Mouse (Mus musculus): ENCODE results near the gene Adcy4.
A peak's percentile ranks its signal among the peaks of the same experiment; 100 is the strongest.

Adcy4 gene

DNA sequence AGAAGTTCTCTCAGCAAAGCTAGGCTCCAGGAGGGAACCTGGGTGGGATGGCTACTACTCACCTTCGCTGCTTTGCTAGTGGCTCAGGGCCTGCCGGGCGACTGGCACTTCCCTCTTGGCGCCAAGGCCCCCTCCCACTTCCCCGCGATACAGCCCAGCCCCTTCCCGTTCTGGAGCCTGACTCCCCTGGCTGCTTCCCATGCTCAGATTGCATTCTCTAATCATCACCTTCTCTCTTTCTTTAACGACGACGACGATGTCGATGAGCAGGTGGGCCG is at the start of gene Adcy4:
Gene Adcy4, minus strand, starts transcription at position 138 of the 278 bp plus-strand sequence.
- peak; percentile 4 for DNase-seq (ENCODE audit: low spot score)

DNA sequence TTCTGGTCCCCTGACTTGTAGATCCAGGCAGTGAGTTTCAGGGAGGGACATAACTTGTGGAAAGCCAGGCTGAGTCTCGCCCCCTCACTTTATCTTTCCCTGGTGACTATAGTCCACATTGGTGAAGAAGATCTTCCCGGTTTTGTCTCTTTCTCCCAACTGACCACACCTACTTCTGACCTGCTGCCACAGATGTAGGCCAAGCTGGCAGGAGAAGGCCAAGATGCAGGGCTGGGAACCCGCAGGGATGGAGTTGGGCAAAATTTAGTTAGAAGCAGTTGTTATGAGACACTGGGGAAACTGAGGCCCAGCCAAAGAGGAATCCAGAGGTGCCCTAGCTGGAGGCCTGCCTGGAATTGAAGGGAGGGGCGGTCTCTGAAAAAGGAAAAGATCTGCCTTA is 49.2 kb upstream of the Adcy4 start:
- DNase-seq (ENCODE audit: low spot score): no peak

DNA sequence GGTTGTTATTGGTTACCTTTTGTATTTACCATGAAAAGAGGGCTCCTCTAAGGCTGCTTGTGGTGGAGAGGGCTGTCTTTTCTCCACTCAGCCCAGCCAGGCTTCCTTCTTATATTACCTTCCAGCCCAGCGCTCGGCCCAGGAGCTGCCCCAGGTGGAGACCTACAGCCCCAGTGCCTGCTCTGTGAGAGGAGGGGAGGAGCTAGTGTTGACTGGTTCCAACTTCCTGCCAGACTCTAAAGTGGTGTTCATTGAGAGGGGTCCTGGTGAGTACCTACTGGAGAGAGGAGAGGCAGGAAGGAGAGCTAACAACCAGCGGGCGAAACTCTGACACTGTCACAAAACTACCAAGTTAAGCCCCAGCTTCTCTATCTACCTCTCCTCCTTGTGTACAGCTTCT is 46.4 kb upstream of the Adcy4 start:
- no peak for DNase-seq (ENCODE audit: low spot score)

DNA sequence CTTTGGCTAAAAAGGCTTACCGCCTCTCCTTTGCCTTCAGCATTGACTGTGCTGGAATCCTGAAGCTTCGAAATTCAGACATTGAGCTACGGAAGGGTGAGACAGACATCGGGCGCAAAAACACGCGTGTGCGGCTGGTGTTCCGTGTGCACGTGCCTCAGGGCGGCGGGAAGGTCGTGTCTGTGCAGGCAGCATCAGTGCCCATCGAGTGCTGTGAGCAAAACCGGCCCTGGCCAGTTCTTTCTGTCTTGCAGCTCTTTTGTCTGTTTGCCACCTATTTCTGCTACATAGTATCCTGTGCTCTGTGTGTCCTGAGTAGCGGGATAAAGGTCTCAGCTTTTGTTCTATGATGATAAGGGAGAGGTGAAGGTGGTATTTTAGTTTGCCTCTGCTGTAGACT is 46.0 kb upstream of the Adcy4 start:
- no peak for DNase-seq (ENCODE audit: low spot score)

DNA sequence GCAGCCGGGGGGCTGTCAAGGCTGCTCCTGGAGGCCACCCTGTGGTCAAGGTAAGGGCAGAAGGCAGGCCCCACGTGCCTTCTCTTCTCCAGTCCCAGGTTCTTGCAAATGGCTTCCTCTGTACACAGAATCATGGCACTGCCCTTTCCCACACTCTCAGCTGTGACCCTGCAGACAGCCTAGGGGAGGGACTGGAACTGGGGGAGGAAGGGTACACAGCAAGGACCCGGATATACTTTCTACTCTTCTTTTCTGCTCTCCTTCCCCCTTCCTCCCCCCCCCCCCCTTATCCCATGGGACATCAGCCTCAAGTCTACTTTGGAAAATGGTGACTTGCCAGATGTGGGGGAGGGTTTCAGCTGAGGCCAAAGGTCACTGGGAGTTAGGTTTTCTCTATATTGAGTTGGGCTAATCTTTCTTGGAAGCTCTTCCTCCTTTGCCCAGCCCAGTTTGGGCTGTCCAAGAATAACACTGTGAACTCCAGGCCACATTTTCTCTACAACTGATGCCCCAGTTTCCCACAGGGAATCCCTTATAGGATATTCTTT is 44.9 kb upstream of the Adcy4 start:
- no peak for DNase-seq (ENCODE audit: low spot score)

DNA sequence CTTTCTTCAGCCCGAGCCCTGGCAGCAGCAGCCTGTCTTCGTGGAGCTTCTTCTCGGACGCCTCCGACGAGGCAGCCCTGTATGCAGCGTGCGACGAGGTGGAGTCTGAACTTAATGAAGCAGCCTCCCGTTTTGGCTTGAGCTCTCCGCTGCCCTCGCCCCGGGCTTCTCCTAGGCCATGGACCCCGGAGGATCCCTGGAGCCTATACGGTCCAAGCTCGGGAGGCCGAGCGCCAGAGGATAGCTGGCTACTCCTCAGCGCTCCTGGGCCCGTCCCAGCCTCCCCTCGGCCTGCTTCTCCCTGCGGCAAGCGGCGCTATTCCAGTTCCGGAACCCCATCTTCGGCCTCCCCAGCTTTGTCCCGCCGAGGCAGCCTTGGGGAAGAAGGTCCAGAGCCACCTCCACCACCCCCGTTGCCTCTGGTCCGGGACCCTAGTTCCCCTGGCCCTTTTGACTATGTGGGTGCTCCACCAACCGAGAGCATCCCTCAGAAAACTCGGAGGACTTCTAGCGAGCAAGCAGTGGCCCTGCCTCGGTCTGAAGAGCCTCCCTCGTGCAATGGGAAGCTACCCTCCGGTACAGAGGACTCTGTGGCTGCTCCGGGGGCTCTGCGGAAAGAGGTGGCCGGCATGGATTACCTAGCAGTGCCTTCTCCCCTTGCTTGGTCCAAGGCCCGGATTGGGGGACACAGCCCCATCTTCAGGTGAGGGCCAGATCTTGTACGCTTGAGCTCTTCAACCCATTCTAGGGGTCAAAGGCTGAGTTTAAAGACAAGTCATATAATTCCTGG is 42.9 kb upstream of the Adcy4 start:
- peak; percentile 8 for DNase-seq (ENCODE audit: low spot score)

DNA sequence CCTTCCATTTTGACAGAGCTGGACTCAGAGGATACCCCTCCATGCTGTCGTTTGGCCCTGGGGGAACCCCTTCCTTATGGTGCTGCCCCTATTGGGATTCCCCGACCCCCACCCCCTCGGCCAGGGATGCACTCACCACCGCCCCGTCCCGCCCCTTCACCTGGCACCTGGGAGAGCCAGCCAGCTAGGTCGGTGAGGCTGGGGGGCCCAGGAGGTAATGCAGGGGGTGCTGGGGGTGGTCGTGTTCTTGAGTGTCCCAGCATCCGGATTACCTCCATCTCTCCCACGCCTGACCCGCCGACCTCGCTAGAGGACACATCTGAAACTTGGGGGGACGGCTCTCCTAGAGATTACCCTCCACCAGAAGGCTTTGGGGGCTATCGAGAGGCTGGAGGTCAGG is 42.2 kb upstream of the Adcy4 start:
- peak; percentile 6 for DNase-seq (ENCODE audit: low spot score)

DNA sequence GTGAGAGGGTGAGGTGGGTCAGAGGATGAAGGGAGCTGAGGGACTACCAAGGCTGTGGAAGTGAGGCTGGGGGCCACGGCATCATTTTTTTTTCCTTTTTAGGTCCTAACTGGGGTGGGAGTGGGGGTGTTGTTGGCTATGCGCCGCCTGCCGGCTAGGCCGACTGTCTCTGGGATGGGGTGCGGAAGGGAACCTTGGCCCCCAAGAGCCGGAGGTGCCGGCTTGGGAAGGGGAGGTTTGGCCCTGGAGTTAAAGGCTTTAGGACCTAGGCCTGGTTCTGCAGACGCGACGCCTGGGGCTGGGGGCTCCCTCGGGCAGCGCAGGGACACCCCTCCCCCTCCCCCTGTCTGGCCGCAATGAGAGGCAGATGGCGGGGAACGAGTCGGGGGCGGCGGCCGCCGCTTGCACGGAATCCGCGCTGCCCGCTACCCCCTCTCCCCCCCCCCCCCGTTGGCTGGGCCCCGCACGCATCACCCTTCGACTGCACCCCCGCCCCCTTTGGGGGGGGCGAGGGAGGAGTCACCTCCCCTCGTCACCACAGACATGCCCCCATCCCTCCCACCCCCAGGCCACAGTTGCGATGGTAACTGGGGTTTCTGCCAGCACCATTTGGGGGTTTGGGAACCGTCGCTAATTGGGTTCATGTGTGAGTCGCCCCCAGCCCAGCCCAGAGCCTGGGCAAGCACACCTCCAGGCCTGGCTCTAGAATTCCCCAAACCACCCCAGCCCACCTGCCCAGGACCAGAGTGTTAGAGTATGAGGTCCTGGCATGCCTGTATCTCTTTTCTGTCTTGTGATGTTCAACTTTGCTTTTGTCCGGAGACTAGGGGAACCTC is 41.5 kb upstream of the Adcy4 start:
- peak; percentile 14 for DNase-seq (ENCODE audit: low spot score)

DNA sequence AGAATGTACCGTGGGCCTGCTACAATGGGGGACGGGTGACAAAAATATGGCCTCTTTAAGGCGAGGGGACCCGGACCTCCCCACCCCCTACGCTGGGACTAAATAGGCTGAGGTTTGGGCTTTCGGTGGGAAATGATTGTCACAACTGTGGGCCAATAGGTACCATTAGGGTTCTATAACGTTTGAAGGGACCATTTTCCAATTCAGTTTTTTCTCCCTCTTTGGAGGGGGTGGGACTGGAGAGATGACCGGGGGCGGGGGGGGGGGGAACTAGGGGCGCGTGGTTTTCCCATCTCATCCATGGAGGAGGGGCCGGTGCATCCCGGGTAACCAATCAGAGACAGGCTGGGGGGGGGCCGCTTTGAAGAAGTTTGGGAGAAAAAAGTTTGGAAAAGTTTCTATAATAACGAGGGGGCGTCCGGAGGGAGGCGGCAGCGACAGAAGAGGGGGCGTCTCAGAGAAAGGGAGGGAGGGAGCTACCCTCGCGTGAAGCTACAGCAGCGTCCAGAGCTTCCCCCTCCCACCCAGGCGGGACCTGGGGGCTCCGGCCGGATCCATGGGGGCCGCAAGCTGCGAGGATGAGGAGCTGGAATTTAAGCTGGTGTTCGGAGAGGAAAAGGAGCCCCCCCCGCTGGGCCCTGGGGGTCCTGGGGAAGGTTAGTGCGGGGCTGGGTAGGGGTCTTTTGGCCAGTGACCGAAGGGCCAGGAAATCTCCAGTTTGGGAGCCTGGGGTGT is 40.8 kb upstream of the Adcy4 start:
- DNase-seq (ENCODE audit: low spot score): peak; percentile 21

DNA sequence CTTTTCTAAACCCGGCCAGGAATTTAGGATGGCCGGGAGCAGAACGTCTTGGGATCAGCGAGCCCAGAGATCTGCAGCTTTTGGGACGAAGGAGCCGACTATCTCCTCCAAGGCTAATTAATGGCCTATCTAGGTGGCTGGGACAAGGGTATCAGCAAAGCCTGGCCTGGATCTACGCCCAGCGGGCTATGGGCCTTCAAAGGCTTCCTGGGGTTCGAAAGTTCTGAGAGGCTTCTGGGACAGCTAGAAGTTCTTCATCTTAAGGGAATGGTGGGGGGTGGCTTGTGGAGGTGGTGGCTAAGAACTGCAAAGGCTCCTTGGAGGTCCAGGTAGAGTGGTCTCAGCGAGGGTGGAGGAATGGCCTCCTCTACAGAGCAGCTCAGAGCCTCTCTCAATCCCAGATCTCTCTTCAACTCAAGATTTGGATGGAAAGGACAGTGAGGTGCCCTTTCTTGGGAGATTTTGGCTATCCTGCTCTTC is 40.1 kb upstream of the Adcy4 start:
- peak; percentile 36 for DNase-seq (ENCODE audit: low spot score)

DNA sequence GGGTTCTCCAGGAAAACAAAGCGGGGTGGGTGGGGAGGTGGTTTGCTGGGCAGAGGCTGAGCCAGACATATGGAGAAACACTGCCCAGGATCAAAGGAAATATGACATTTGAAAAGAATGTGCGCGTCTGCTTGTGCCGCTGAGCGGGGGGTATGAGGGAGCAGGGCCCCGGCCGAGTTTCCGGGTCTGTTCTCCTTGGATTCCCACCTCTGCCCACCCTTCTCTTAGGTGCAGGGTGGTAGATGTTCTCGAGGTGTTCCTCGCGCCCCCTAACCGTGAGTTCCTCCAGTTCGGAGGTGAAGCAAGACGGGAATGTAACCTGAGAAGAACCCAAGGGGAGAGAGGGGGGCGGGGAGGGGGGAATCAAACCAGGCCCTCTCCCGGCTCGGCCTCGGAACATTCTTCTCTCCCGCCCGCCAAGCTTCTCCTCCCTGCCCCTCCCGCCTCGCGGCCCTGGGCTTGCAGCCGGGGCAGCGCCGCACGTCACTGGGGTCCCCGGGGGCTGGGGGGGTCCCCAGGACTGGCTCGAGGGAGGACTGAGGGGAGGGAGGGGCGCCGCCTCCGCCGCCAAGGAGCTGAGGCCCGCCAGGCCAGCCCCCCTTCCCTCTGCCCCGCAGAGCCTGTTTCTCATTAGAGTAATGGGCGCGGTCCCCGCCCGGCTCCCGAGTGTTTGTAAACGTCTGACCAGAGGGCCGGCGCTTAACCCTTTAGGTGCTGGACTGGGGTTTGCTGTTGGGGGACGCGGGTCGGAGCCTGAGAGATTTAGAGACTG is 39.3 kb upstream of the Adcy4 start, which contains the start of gene Nfatc4:
Gene Nfatc4, plus strand, starts transcription at position 154 of the 772 bp plus-strand sequence.
- DNase-seq (ENCODE audit: low spot score): peak; percentile 83

DNA sequence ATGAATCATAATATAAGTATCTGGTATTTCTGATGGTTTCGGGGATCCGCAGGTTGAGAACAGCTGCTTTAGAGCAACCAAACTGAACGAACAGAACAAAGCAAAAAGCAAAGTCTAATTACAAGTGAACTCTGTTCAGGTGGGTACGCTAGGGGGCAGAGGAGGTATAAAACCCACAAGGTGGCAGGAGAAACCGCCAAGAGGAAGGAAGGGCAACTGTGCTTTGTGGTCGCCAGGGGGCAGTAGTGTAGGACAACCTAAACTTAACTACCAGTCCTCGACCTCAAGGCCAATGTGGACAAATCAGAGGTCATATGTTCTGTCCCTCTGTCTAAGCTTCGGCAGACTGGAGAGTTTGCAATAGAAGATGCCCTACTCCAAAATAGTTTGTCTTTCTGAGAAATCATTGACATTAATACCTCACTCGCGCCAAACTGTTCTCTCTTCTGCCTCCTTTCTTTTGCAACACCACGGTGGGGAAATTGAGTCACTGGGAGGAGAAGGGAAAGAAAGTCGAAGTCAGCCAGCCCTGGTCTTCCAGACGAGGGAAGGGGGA is 38.6 kb upstream of the Adcy4 start:
- DNase-seq (ENCODE audit: low spot score): peak; percentile 81

DNA sequence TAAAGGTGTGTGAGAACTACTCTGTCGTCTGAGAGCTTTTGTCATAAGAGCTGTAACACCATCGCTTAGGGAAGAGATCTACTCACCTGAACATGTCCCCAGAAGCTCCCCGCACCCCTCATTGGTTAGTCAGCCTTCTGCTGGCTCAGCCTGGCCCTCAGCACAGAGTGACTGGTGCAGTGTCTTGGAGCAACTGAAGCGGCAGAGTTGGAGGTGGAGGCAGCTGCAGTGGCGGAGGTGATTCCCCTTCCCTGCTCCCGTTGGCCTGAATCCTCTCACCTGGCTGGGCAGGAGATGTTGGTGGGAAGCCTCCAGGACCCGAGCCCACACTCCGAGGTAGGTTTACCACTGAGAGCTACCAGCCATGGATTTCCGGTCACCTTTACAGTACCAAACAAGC is 36.7 kb upstream of the Adcy4 start:
- DNase-seq (ENCODE audit: low spot score): peak; percentile 4

DNA sequence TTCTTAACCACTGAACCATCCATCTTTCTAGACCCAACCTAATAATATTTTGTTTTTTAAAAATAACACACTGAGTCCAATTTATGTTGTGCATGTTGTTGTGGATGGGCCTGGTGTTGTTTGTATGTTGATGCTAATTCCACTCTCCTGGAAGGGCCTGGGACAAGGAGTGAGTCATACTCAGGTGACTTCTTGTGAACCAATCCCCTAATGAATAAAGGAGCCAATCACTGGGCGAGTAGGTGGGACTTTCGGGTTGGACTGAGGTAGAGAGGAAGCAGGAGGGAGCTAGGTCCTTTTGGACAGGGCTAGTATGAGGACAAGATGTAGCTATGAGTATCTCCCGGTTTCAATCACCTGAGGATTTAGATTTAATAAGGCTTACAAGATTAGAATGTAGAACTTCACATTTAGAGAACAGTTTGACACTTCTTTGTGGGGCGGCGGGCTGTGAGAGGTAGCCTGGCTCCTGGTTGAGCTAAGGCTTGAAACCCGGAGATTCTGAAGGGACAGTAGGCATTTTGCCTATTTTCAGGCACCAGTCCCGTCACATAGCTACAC is 36.0 kb upstream of the Adcy4 start:
- peak; percentile 8 for DNase-seq (ENCODE audit: low spot score)

DNA sequence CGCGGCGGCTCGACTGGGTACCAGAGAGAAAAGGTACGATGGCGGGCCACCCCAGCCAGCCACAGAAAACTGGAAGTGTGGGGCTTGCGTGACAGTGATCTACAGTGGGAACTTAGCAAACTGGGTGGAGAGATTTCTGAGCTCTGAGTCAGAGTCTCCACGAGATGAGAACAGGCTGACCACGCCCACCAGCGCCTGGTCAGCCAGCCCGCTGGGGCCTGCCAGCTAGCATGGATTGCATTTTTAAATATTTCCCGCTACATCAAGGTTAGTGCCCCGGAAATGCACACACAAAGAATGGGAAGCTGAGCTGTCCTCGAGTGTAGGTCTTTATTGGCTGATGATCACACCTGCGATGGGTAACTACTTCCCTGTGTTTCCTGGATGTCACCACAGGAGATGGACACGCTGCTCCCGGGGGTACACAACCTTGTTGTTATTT is 31.4 kb upstream of the Adcy4 start:
- no peak for DNase-seq (ENCODE audit: low spot score)

DNA sequence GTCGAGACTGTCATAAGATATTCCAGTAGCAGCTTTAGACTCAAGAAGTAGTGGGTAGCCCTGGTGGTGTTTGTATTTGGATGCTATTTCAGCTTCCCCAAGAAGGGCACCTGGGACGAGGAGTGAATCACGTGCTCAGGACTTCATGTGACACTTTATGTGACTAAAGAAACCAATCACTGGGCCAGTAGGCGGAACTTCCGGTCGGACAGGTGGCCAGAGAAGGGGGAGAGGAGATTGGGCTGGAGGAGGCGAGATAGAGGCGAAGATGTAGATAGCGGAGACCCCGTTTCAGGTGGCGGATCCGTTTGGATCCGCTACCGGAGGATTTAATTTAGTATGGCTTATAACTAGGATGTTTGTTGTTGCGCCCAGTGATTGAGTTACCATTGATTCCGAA is 31.0 kb upstream of the Adcy4 start:
- DNase-seq (ENCODE audit: low spot score): peak; percentile 82

DNA sequence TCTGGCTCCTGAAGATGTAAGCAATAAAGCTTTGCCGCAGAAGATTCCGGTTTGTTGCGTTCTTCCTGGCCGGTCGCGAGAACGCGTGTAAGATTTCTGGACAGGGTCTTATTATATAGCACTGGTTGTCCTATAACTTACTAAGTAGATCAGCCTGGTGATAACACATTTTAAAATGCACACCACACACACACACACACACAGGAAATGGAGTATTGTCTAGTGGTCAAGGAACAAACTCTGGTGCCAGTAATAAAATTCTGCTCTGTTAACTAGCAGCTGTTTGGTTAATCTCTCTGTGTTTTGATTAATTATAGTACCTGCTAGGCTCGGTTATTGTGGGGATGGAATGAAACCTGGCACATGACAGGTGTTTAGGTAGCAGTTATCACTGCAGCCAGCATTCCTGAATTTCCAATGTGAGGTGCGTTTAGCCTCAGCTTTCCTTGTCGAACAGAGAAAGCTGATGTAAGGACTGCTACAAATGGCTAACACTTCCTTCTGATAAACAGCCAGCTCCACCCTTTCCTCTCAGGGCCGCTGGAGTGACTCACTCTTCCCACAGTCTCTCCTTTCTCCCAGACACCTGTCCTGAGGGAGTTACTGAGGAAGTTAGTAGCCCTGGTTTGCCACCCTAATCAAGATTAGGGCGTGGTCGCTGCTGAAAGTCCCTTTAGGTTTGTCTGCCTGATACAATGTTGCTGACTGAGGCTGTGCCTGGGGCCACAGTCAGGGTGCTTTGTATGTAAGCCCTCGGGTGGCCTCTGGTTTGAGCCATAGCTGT is 11.7 kb upstream of the Adcy4 start:
- peak; percentile 66 for DNase-seq (ENCODE audit: low spot score)

DNA sequence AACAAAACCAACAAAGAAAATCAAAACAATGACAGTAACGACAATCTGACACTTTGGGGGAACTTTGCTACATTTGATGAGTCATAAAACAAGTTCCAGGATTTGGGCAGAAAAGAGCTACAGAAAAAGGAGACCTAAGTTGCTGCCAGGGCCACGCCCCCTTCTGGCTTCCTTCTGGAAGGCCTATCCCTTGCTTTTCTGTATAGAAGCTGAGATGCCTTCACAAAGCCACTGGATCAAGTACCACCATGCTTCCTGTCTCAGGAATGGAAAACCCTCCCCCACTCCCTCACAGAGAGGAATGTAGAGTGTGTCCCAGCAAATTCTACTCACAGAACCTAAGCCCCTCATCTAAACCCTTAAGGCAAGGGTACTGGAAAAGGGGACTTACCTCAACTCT is 10.1 kb upstream of the Adcy4 start:
- no peak for DNase-seq (ENCODE audit: low spot score)

DNA sequence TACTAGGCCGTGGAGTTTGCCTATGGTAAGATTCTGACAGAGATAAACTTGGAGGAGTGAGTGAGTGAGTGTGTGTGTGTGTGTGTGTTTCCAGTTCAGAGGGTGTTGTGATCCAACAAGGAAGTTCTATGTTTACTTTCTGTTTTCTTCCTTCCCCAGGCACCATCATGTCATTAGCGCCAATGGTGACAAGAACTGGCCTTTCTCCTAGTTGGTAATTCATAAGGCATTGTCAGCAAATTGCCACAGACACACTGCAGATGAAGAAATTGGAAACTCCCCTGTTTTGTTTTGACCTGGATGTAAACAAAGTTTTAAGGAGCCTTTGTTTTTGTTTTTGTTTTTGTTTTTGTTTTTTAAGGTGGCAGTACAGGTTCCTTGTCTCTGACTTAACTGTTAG is 9.6 kb upstream of the Adcy4 start:
- DNase-seq (ENCODE audit: low spot score): no peak

Data from testis, postnatal 14 days (tissue).